Mouse (Mus musculus) heart, postnatal 36 days (tissue): ENCODE measurements around the gene Arhgap35. TPM values are rescaled to one million over a fixed set of nuclear protein-coding genes. Genes with fewer than 3 reads are reported as not detected.

Experiments
- DNase-seq, 2 experiments: peaks; one replicate each; pipeline ENCODE4 v3.0.0; 2021 to 2022
- intact Hi-C: fragments of 180-260 bp; cut with DNase I; formaldehyde crosslinking; loops from one replicate; pipeline ENCODE4 v1.15.1; 2025
- total RNA-seq, 2 experiments: library from RNA; stranded (reverse); gene quantifications; 2 replicates each; pipeline ENCODE4 v1.2.3; 2021

Gene Arhgap35
- total RNA-seq, 2 experiments from 2014 or later: 32.0 to 35.1 TPM

DNA sequence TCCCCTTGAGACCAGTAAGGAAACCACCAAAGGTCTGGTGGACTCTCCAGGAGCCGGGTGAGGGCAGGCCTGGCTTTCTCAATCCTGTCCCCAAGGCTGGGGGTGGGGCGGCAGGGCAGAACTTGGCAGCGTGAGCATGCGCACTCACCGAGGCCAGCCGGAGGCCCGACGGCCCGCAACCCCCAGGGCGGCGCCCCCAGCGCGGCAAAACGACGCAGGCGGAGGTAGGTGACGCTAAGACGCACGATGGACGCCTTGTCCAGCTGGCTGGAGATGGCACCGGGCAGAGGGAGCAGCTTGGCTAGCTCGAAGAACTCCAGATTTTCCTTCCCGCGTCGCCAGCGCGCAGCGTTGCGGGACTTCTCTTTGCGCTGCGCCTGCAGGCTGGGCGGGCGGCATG, 140.3 kb downstream of the Arhgap35 start:
- DNase-seq: no peak
- intact Hi-C loops: no loop called here

DNA sequence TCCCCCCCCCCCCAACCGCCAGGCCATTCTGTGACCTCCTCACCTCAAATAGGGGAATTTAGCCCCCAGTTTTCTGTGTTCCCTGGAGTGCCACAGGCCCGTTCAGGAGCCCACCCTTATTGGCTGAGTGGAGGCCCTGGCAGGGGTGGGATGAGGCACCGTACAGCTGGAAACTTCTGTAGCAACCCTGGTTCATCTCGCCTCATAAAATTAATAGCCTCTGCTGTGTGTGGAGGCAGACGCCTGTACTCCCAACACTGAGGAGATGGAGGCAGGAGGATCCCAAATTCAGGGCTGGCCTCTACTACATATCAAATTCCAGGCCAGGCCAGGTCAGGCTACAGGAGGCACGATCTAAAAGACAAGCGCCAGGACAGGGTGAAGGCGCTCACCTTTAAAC, 140.9 kb downstream of the Arhgap35 start:
- no peak for DNase-seq
- intact Hi-C loops: no loop called here

DNA sequence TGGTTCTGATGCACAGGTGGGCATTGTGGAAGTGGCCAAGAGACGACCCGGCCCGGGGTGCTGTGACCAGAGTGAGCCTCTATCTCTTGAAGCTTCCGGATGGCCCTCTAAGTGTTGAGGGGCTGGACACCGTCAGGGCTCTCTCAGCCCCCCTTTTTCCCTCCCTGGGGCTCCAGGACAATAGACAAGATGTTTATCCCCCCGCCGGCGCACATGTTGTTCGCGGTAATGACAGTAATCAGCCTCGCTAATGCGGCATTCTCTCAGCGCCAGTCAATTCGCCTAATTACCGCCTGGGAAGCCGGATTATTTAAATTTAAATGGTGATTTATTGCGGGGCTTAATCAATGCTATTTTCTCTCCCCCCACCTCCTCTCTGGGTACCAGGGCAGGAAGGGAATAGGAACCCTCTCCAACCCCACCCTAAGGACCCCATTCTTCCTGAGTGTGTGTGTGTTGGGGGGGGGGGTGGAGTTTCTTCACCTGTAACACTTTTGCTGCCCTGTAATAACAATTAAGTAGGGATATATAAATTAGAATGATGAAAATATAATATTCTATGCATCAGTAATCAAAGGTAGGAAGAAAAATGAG, 142.6 kb downstream of the Arhgap35 start:
- no peak for DNase-seq
- intact Hi-C loops: no loop called here

DNA sequence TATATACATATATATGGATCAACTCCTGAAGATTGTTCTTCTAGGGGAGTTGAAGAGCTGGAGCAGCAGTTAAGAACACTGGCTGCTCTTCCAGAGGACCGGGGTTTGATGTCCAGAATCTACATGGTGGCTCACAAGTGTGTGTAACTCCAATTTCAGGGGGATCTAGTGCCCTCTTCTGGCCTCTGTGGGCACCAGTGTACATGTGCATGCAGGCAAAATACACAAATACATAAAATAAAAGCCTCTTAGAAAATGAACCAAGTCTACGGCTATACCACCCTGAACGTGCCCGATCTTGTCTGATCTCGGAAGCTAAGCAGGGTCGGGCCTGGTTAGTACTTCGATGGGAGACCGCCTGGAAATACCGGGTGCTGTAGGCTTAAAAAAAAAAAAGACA, 143.2 kb downstream of the Arhgap35 start:
- no peak for DNase-seq
- intact Hi-C loops: no loop called here

DNA sequence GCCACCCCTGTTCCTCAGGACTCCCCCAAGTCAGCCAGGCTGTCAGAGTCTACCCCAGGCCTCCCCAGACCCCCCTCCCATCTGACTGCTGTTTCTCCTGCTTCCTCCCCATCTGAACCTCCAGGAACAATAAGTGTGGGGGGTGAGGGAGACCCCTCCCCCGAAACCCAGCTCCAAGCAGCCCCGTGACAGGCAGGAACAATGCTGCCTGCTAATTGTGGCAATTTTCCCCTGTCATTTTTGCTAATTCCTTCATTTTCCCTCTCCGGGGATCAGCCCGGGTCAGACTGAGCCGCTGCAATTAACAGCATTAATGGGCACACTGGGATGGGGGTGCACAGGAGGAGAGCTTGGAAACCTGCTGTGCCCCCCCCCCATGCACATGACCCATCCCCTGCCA, 146.7 kb downstream of the Arhgap35 start:
- DNase-seq: no peak
- intact Hi-C loops: no loop called here

DNA sequence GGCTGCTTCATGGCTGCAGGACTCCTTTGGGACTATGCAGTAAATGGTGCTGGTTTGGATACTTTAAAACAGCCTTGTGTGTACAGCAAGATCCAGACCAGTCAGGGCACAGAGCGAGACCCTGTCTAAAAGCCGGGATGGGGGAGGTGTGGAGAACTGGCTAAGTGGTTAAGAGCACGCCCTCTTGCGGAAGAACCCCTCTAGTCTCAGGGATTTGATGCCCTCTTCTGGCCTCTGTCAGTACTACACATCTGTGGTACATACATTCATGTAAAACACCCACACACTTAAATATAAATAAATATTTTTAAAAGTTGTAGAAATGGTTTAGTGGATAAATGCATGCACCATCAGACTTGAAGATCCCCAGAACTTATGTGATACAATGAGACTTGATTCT, 148.2 kb downstream of the Arhgap35 start:
- intact Hi-C loops: no loop called here
- no peak for DNase-seq

DNA sequence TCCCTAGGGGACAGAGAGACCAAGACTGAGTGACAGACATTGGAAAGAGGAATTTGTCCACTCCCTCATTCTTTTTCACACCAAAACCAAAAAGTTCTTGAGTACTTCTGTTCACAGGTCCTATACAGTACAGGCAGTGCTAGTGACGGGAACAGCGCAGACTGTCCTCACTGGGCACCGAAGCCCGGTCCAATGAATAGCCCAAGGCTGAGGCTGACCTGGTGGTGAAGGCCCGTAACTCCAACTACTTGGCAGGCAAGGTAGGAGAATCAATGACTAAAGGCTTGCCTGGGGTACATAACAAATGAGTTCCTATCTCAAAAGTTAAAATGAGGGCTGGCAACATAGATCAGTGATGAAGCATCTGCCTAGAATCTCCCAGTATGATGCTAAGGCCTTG, 149.2 kb downstream of the Arhgap35 start:
- intact Hi-C loops: loop anchor here (1.0 kb wide), 2 partner anchors 26 to 152 kb away; no protein-coding TSS in a partner anchor
- no peak for DNase-seq

DNA sequence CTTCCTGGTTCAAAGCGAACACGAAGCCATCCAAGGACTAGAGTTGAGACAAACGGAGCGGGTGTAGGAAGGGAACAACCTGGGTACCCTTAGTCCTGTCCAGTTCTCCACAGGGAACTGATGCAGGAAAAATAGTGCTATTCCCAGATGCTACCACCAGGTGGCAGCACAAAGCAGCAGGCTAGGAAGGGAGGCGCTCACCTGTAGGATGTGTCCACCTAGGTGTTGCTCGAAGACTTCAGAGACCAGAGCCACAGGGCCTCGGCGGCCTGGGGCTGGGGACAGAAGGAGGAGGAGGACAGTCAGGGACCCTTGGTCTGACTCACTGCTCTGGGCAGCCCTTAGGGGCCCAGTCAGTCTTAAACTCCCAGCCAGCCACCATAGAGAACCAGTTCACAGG, 149.6 kb downstream of the Arhgap35 start:
- intact Hi-C loops: loop anchor here (1.0 kb wide), 2 partner anchors 26 to 152 kb away; no protein-coding TSS in a partner anchor
- peak; percentile 77 to 81 for DNase-seq

DNA sequence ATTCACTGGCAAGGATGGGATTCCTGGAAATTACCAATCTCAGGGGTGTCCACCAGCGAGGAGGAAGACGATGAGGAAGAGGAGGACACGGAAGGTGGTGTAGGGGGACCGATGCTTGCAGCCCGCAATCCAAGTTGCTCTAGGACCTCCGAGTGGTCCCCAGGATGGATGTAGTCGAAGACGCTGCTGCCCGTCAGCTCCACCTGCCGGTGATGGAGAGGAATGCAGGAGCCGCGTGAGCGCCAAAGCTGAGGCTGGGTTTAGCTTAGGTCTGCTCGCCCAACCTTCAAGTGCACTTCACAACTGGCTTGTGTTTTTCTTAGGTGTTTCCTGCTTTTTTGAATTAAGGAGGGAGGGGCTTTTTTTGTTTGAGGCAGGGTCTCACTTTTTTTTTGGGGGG, 151.6 kb downstream of the Arhgap35 start:
- intact Hi-C loops: no loop called here
- DNase-seq: peak; percentile 86 to 90

DNA sequence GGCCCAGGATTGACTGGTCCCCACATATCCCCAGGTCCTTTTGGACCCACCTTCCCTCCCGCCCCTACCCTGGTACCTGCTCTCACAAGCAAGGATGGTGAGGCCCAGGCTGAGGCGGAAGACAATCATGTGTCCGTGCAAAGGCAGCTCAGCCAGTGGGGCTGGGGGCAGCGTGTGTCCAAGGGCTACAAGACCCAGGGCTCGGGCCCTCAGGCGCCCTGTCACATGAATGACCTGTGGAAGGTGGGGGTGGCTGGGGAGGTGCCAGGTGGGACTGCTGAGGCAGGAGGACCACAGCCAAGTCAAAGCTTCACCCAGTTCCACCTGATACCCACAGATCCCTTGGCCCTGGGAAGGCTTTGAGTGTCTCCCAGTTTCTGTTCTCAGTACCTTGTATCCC, 153.1 kb downstream of the Arhgap35 start:
- DNase-seq: no peak
- intact Hi-C loops: loop anchor here (1.0 kb wide), 1 partner anchor 85 kb away; no protein-coding TSS in a partner anchor

DNA sequence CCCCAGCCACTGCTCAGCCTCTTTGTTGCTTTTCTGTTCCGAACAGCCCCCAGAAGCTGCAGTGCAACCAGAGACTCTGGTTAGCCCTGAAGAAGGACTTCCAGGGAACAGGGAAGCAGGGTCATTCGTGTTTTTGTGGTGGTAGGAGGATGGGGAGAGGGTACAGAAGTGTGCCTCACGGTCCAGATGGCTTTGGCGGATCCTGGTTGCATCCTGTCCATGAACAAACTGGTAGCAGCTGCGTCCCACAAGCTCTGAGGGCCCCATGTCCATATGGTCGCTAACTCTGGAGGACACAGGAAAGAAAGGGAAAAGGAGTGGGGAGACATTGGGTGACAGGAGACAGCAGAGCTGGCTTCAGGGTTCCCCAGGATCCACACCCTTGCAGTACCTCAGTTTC, 153.6 kb downstream of the Arhgap35 start:
- intact Hi-C loops: no loop called here
- no peak for DNase-seq

DNA sequence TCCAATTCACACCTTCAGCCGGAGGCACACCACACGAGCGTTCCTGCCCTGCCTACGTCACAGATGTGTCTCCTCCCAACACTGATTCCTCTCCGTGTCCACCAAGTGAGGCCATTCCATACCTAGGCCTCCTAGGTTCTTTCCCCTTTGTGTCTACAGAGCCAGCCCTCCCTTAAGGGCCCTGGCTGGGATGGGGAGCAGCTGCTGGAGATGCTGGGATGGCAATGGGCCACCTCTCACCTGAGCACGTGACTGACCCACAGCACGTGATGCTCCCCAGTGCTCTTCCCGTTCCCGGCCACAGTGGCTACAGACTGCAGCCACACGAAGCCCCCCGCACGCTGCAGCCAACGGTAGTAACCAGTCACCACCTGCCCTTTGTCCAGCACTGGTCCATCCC, 154.2 kb downstream of the Arhgap35 start:
- intact Hi-C loops: no loop called here
- no peak for DNase-seq

DNA sequence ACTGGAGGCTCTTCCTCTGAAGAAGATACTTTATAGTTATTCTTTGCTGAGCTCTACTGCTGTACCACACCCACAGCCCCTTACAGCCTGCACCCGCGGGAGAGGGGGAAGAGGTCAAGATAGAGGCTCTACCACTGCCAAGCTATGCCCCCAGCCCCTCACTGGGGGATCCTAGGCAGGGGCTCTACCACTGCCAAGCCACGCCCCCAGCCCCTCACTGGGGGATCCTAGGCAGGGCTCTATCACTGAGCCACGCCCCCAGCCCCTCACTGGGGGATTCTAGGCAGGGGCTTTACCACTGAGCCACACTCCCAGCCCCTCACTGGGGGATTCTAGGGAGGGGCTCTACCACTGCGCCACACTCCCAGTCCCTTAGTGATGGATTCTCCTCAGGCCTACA, 158.5 kb downstream of the Arhgap35 start:
- DNase-seq: no peak
- intact Hi-C loops: loop anchor here (10.0 kb wide), 1 partner anchor 161 kb away; no protein-coding TSS in a partner anchor

DNA sequence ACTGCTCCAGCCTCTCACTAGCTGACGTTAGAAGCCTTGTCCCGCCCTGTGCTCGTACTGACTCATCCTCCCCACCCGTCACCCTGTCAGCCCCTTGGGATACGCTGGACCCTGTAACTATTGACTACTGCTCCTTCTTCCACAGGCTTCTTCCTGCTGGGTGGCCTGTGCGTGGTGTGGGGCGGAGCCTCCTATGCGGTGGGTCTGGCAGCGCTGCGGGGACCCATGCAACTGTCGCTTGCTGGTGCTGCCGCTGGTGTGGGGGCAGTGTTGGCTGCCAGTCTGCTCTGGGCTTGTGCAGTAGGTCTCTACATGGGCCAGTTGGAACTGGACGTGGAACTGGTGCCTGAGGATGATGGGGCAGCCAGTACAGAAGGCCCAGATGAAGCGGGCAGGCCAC, 159.8 kb downstream of the Arhgap35 start:
- intact Hi-C loops: loop anchor here (10.0 kb wide), 1 partner anchor 160 kb away; no protein-coding TSS in a partner anchor
- no peak for DNase-seq

DNA sequence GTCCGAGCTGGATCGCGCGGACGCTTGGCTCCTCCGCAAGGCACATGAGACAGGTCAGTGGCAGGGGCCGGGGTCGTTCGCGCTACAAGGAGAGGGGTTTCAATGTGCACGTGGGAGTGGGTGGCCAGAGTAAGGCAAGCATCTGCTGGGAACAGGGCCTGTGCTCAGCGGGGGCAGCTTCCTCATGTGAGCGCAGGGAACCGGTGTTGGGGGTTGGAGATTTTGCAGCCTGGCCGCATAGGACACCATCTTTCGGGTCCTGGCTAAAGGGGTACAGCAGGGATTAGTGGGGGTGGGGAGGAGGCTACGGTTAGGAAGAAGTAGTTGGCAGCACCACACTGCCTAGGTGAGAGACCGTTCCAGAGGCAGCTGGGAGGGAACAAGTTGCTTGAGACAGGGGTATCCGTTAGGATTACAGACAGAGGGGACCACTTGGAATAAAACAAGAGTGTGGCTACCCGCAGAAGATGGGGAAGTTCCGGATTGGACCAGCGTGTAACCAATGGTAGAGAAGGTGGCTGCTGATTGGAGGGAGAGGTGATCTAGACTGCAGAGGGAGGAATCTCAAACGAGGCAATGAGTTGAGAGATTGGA, 161.6 kb downstream of the Arhgap35 start:
- intact Hi-C loops: loop anchor here (10.0 kb wide), 1 partner anchor 158 kb away; no protein-coding TSS in a partner anchor
- peak; percentile 40 to 50 for DNase-seq

DNA sequence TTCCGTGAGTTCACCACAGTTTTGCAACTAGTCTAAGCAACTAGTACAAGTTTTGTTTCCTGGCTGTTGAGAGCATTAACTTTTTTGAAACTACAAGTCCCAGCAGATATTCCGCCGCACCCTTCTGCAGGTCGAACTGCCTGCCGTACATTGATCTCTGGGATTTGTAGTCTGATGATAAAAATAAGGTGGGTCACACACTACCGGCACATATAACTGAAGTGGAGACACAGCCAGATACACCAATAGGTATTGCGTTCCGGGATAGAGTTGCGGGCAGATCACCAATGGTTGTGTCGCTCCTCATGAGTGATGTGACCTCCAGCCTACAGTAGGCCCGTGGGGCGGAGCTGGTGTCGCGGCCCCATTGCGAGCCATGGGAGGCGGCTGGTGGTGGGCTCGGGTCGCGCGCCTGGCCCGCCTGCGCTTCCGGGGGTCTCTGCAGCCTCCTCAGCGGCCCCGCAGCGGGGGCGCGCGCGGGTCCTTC, 162.2 kb downstream of the Arhgap35 start, which contains the start of gene Tmem160:
TSS of gene Tmem160 (plus strand) at position 193 of the 487 bp plus-strand sequence.
- DNase-seq: peak; percentile 86
- intact Hi-C loops: loop anchor here (10.0 kb wide), 1 partner anchor 158 kb away; no protein-coding TSS in a partner anchor

DNA sequence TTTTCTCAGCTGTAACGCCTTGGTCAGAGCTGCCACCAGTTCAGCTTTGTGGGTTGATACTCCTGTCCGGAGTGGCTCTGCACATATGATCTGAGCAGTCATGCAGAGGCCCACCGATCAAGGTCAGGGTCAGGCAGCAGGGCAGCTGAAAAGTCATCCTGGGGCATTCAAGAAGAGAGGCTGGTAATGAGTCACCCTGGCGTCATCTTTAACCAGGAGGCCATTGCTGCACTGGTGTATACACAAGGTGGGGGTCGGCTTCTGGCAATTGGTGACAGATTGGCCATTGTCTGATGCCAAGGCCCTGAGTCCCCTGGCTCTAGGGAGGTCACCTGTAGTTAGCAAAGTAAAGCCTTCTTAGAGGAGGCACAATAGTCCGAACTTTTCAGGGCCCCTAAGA, 163.1 kb downstream of the Arhgap35 start:
- no peak for DNase-seq
- intact Hi-C loops: loop anchor here (10.0 kb wide), 1 partner anchor 157 kb away; no protein-coding TSS in a partner anchor

Other genes with a start within 250 kb of the Arhgap35 start
- gene Sae1, start 227.2 kb downstream of the Arhgap35 start, total RNA-seq: 10 to 100 TPM; 33.6 to 35.7 TPM
- 10 to 100 TPM; 28.9 to 37.8 TPM for gene Zc3h4, start 214.1 kb downstream of the Arhgap35 start, total RNA-seq
- 10 to 100 TPM; 79.4 to 89.8 TPM for gene Tmem160, start 162.2 kb downstream of the Arhgap35 start, total RNA-seq
- not detected for gene Npas1, start 137.3 kb downstream of the Arhgap35 start, total RNA-seq
- not detected for gene Ceacam15, start 60.7 kb upstream of the Arhgap35 start, total RNA-seq
- gene Ceacam9, start 106.9 kb upstream of the Arhgap35 start, total RNA-seq: not detected
- gene Ap2s1, start 123.4 kb upstream of the Arhgap35 start, total RNA-seq: 10 to 100 TPM; 80.0 to 81.8 TPM
- 10 to 100 TPM; 21.3 to 22.8 TPM for gene Slc1a5, start 166.3 kb upstream of the Arhgap35 start, total RNA-seq
- gene Strn4, start 200.9 kb upstream of the Arhgap35 start, total RNA-seq: 10 to 100 TPM; 54.1 to 61.3 TPM
- gene Fkrp, start 201.7 kb upstream of the Arhgap35 start, total RNA-seq: 10 to 100 TPM; 47.2 to 49.1 TPM
- gene Prkd2, start 227.9 kb upstream of the Arhgap35 start, total RNA-seq: 10 to 100 TPM; 17.8 to 19.3 TPM